Mouse (Mus musculus): ENCODE data around the gene Aars2.

DNA sequence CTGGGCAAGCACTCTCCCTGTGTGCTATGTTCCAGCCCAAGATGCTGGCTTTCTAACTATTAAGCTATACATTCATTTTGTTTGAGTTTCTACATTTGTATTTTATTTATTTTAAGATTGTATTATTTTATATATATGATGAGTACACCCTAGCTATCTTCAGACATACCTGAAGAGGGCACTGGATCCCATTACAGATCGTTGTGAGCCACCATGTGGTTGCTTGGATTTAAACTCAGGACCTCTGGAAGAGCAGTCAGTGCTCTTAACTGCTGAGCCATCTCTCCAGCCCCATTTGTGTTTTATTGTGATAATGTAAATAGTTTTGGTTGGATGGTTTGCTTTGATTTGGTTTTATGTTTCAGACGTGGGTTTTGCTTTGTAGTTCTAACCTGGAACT lies 7.1 kb upstream of the Aars2 start:
- TF ChIP-seq POLR2A (IDR thresholded peaks at IDR 0.05; ENCODE audit: low read depth, low read length) (no peak), CTCF (IDR thresholded peaks at IDR 0.05; ENCODE audit: borderline replicate concordance, insufficient read depth, low read length) (no peak)

Measured in embryonic fibroblast, embryonic 13.5 days (primary cell).